Mouse (Mus musculus) liver, embryonic 12.5 days (tissue): ENCODE data around the gene Gm1979. TPM values are rescaled to one million over a fixed set of nuclear protein-coding genes. Genes with fewer than 3 reads are reported as not detected.
"Not testable (repeated sequence)": the region's sequence is repeated elsewhere in the genome, so short reads cannot be mapped to it uniquely, and the experiment has no call there.

Experiments
- ATAC-seq: fragments of 200-750 bp; cut with Nextera tagmentation; 2 replicates; pipeline ENCODE4 v1.8.0; 2017; ENCODE audit warnings: moderate number of reproducible peaks, mild to moderate bottlenecking, moderate library complexity
- H3K27ac ChIP-seq: fragments of 300-500 bp; sonication (generic); 2 replicates; pipeline ENCODE4 v1.5.1; 2016; ENCODE audit warnings: mild to moderate bottlenecking
- H3K27me3 ChIP-seq: fragments of 300-500 bp; sonication (generic); replicated peaks from 2 replicates; pipeline ENCODE4 v1.6.1; 2016; ENCODE audit warnings: mild to moderate bottlenecking, moderate library complexity
- H3K36me3 ChIP-seq: fragments of 300-500 bp; sonication (generic); 2 replicates; pipeline ENCODE4 v1.6.1; 2016; ENCODE audit warnings: mild to moderate bottlenecking, moderate library complexity
- H3K4me1 ChIP-seq: fragments of 300-500 bp; sonication (generic); 2 replicates; pipeline ENCODE4 v1.6.1; 2016
- H3K4me2 ChIP-seq: fragments of 300-500 bp; sonication (generic); 2 replicates; pipeline ENCODE4 v1.6.1; 2016; ENCODE audit warnings: mild to moderate bottlenecking, moderate library complexity
- H3K4me3 ChIP-seq: fragments of 300-500 bp; sonication (generic); 2 replicates; pipeline ENCODE4 v1.5.1; 2016; ENCODE audit warnings: mild to moderate bottlenecking, moderate library complexity
- H3K9ac ChIP-seq: fragments of 300-500 bp; sonication (generic); 2 replicates; pipeline ENCODE4 v1.6.1; 2016; ENCODE audit warnings: mild to moderate bottlenecking, moderate library complexity
- H3K9me3 ChIP-seq: fragments of 300-500 bp; sonication (generic); replicated peaks from 2 replicates; pipeline ENCODE4 v1.6.1; 2016; ENCODE audit warnings: mild to moderate bottlenecking, moderate library complexity
- WGBS: fragments of 180-500 bp; shearing (Covaris S2); methylation state at CpG from one replicate; pipeline ENCODE4 v1.1.7; 2016; ENCODE audit not compliant: insufficient replicate concordance; 5-methylcytosine and 5-hydroxymethylcytosine counted together
- polyA plus RNA-seq: library from polyadenylated mRNA; unstranded; fragments of >200 nt; fragmentation: Nextera tagmentation; extraction: Ambion mirVana; gene quantifications from 2 replicates; pipeline ENCODE4 v1.2.1, GENCODE M21; 2016

Gene Gm1979
- not detected in 2 replicates for polyA plus RNA-seq

- H3K9ac ChIP-seq, H3K9me3 ChIP-seq, H3K27me3 ChIP-seq, H3K36me3 ChIP-seq, H3K4me2 ChIP-seq, H3K27ac ChIP-seq, H3K4me1 ChIP-seq, H3K4me3 ChIP-seq, ATAC-seq: not testable (repeated sequence)
- WGBS: 63% methylated on average over 1 of the region's 2 CpGs
These were observed at the start of gene Gm1979 for GRCm38 (mm10) chr5:26004698-26005097. Gene Gm1979, minus strand, starts transcription at chr5:26004798.

- not testable (repeated sequence) for H3K27me3 ChIP-seq, H3K4me1 ChIP-seq
- 50% methylated on average over 2 of the region's 2 CpGs for WGBS
These were observed 34.9 kb upstream of the Gm1979 start, which contains the start of gene Speer4a for GRCm38 (mm10) chr5:26039458-26039857. Gene Speer4a, minus strand, starts transcription at chr5:26039558.

GRCm38 (mm10) chr5:26022816-26023215, 18.2 kb upstream of the Gm1979 start, which contains the start of gene Gm5862:
Gene Gm5862, minus strand, starts transcription at chr5:26022916.
- H3K9ac ChIP-seq, H3K4me2 ChIP-seq, H3K27ac ChIP-seq, H3K9me3 ChIP-seq, ATAC-seq, H3K27me3 ChIP-seq, H3K4me3 ChIP-seq, H3K36me3 ChIP-seq, H3K4me1 ChIP-seq: not testable (repeated sequence)
- no CpG with 5 or more reads among the region's 3 CpGs for WGBS

More at GRCm38 (mm10) chr5:26039458-26039857, 34.9 kb upstream of the Gm1979 start, which contains the start of gene Speer4a:
- H3K4me3 ChIP-seq, H3K36me3 ChIP-seq, H3K4me2 ChIP-seq, H3K27ac ChIP-seq, ATAC-seq, H3K9ac ChIP-seq, H3K9me3 ChIP-seq: not testable (repeated sequence)

- H3K27ac ChIP-seq, H3K4me1 ChIP-seq, ATAC-seq, H3K4me3 ChIP-seq, H3K9ac ChIP-seq, H3K4me2 ChIP-seq, H3K36me3 ChIP-seq, H3K9me3 ChIP-seq, H3K27me3 ChIP-seq: not testable (repeated sequence)
- 37% methylated on average over 7 of the region's 7 CpGs for WGBS
These were observed 3.1 kb upstream of the Gm1979 start for GRCm38 (mm10) chr5:26007697-26008096.

GRCm38 (mm10) chr5:26006937-26007695, 2.5 kb upstream of the Gm1979 start:
- WGBS: 17% methylated on average over 45 of the region's 45 CpGs
- Histone ChIP-seq H3K4me3 (peak overlapping the region; percentile 21), H3K4me2 (peak overlapping the region; percentile 47)
- not testable (repeated sequence) for H3K27ac ChIP-seq, H3K36me3 ChIP-seq, H3K27me3 ChIP-seq, H3K9me3 ChIP-seq, H3K9ac ChIP-seq, H3K4me1 ChIP-seq
- ATAC-seq: peak; percentile 35

GRCm38 (mm10) chr5:25988550-25988949, 16.0 kb downstream of the Gm1979 start, which contains the start of gene Gm21698:
Gene Gm21698, minus strand, starts transcription at chr5:25988650.
- H3K27me3 ChIP-seq, H3K4me2 ChIP-seq, ATAC-seq, H3K36me3 ChIP-seq, H3K4me3 ChIP-seq, H3K27ac ChIP-seq, H3K9me3 ChIP-seq, H3K9ac ChIP-seq, H3K4me1 ChIP-seq: not testable (repeated sequence)
- WGBS: no CpG with 5 or more reads among the region's 3 CpGs

- not testable (repeated sequence) for H3K4me1 ChIP-seq, H3K27ac ChIP-seq, H3K4me3 ChIP-seq, H3K36me3 ChIP-seq, H3K27me3 ChIP-seq, H3K9ac ChIP-seq, ATAC-seq, H3K9me3 ChIP-seq, H3K4me2 ChIP-seq
- WGBS: no CpG with 5 or more reads among the region's 2 CpGs
These were observed 32.0 kb downstream of the Gm1979 start, which contains the start of gene Gm21680 for GRCm38 (mm10) chr5:25972563-25972962. Gene Gm21680, minus strand, starts transcription at chr5:25972663.

- H3K4me3 ChIP-seq, ATAC-seq: not testable (repeated sequence)
These were observed 47.5 kb downstream of the Gm1979 start for GRCm38 (mm10) chr5:25957050-25957449.

GRCm38 (mm10) chr5:25956611-25957010, 48.0 kb downstream of the Gm1979 start:
- not testable (repeated sequence) for H3K4me1 ChIP-seq, H3K9me3 ChIP-seq, H3K9ac ChIP-seq, H3K27me3 ChIP-seq, H3K27ac ChIP-seq, H3K4me3 ChIP-seq, H3K36me3 ChIP-seq, ATAC-seq
- 19% methylated on average over 32 of the region's 32 CpGs for WGBS
- 0 out of 2 replicates have a peak overlapping the region, but pooled peaks have one; percentile 20 for H3K4me2 ChIP-seq

More at GRCm38 (mm10) chr5:25957050-25957449, 47.5 kb downstream of the Gm1979 start:
- 34% methylated on average over 17 of the region's 17 CpGs for WGBS
- H3K9me3 ChIP-seq, H3K27ac ChIP-seq, H3K4me1 ChIP-seq, H3K36me3 ChIP-seq, H3K27me3 ChIP-seq, H3K9ac ChIP-seq: not testable (repeated sequence)
- 0 out of 2 replicates have a peak overlapping the region, but pooled peaks have one; percentile 20 for H3K4me2 ChIP-seq

- ATAC-seq: not testable (repeated sequence)
- WGBS: 56% methylated on average over 2 of the region's 2 CpGs
These were observed 50.3 kb downstream of the Gm1979 start, which contains the start of gene Gm21671 for GRCm38 (mm10) chr5:25954317-25954716. Gene Gm21671, minus strand, starts transcription at chr5:25954417.

More at GRCm38 (mm10) chr5:25954317-25954716, 50.3 kb downstream of the Gm1979 start, which contains the start of gene Gm21671:
- H3K4me2 ChIP-seq, H3K27me3 ChIP-seq, H3K27ac ChIP-seq, H3K4me3 ChIP-seq, H3K9me3 ChIP-seq, H3K9ac ChIP-seq, H3K36me3 ChIP-seq, H3K4me1 ChIP-seq: not testable (repeated sequence)
